Mouse (Mus musculus) naive thymus-derived CD4-positive, alpha-beta T cell, adult 2 months (primary cell): ENCODE results near the gene Kcnq2.

ENCODE experiments used
- DNase-seq: peaks from one replicate; pipeline ENCODE4 v3.0.0-alpha.2; 2011; ENCODE audit warnings: low read depth

Kcnq2 gene

GRCm38 (mm10) chr2:181041941-181042340 is 93.2 kb downstream of the Kcnq2 start:
- DNase-seq, result no peak

- no peak for DNase-seq
Measured at GRCm38 (mm10) chr2:181039356-181039680, 95.8 kb downstream of the Kcnq2 start.

- DNase-seq, result no peak
Measured at GRCm38 (mm10) chr2:181038644-181039355, 96.3 kb downstream of the Kcnq2 start.

- DNase-seq, result no peak
Measured at GRCm38 (mm10) chr2:181036561-181036960, 98.5 kb downstream of the Kcnq2 start.

- DNase-seq, result no peak
Measured at GRCm38 (mm10) chr2:181035186-181035585, 99.9 kb downstream of the Kcnq2 start.

- DNase-seq, result no peak
Measured at GRCm38 (mm10) chr2:181033310-181033709, 101.8 kb downstream of the Kcnq2 start.

- no peak for DNase-seq
Measured at GRCm38 (mm10) chr2:181032407-181032806, 102.7 kb downstream of the Kcnq2 start.

GRCm38 (mm10) chr2:181031406-181031934 is 103.6 kb downstream of the Kcnq2 start:
- no peak for DNase-seq
